Mouse (Mus musculus) hindbrain, postnatal 0 days (tissue): ENCODE measurements at regions not wholly inside any gene's neighbourhood (a gene's known extent, or its start where the extent isn't known, plus 50 kb on each side); places are given as distances from the start of the nearest gene placed in this dataset.
A peak's percentile ranks its signal among the peaks of the same experiment; 100 is the strongest.

Experiments
- ATAC-seq: fragments of 200-750 bp; cut with Nextera tagmentation; 2 replicates; pipeline ENCODE4 v1.8.0; 2017; ENCODE audit warnings: mild to moderate bottlenecking, moderate TSS enrichment, moderate library complexity
- DNase-seq: peaks from one replicate; pipeline ENCODE4 v3.0.0-alpha.2; 2015; ENCODE audit warnings: low spot score
- H3K27ac ChIP-seq: fragments of 300-500 bp; sonication (generic); 2 replicates; pipeline ENCODE4 v1.5.1; 2014; ENCODE audit warnings: mild to moderate bottlenecking
- H3K27me3 ChIP-seq: fragments of 300-500 bp; sonication (generic); 2 replicates; pipeline ENCODE4 v1.6.1; 2014; ENCODE audit warnings: low read length, mixed read lengths; ENCODE audit not compliant: insufficient read depth
- H3K36me3 ChIP-seq: fragments of 300-500 bp; sonication (generic); 2 replicates; pipeline ENCODE4 v1.6.1; 2014; ENCODE audit warnings: low read length, mixed read lengths; ENCODE audit not compliant: insufficient read depth
- H3K4me1 ChIP-seq: fragments of 300-500 bp; sonication (generic); 2 replicates; pipeline ENCODE4 v1.6.1; 2014; ENCODE audit warnings: antibody characterized with exemption, low read length, mixed read lengths; ENCODE audit not compliant: insufficient read depth
- H3K4me2 ChIP-seq: fragments of 300-500 bp; sonication (generic); 2 replicates; pipeline ENCODE4 v1.6.1; 2014; ENCODE audit warnings: low read depth, mild to moderate bottlenecking, low read length, moderate library complexity, mixed read lengths
- H3K4me3 ChIP-seq: fragments of 300-500 bp; sonication (generic); 2 replicates; pipeline ENCODE4 v1.5.1; 2014; ENCODE audit warnings: low read length
- H3K9ac ChIP-seq: fragments of 300-500 bp; sonication (generic); replicated peaks from 2 replicates; pipeline ENCODE4 v1.6.1; 2014; ENCODE audit warnings: mild to moderate bottlenecking, low read length, moderate library complexity, mixed read lengths
- H3K9me3 ChIP-seq: fragments of 300-500 bp; sonication (generic); 2 replicates; pipeline ENCODE4 v1.6.1; 2016; ENCODE audit warnings: low read length, mixed read lengths
- CTCF ChIP-seq: IDR thresholded peaks from 2 replicates; pipeline ENCODE4 v1.5.1; 2016; ENCODE audit warnings: antibody characterized with exemption, control low read depth, low read depth

DNA sequence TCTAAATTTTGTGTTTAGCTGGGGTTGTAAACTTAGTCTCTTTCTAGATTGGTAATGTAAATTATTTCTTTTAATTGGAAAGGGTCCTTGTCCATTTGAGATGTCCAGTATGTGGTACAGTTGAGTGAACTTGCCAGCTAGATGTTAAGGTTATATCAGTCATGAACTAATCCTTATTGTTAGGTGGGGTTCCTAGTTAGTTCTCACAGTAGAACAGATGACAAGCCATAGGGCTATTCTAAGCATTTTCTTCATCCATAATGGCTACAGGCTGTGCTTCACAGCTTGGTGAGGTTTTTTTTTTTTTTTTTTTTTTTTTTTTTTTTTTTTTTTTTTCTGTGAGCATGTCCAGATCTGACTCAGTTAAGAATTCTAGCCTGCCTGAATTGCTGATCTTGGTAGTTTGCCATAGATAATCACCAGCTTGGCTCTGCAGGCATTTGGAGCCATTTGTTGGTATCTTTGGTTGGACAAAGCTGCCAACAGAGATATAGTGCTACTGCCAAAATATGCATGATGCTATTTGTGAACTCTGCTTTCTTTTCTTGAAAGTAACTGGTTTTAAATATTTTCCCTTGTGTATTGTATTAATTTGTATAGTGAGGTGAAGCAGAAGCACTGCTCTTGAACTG is 669.2 kb downstream of the 4931400O07Rik start:
- Histone ChIP-seq H3K27me3 (no peaks in the 10 kb centered on the region), H3K9ac (no peak overlapping the region), H3K4me3 (no peak overlapping the region), H3K4me2 (no peak overlapping the region), H3K9me3 (no peaks in the 10 kb centered on the region), H3K36me3 (no peaks in the 10 kb centered on the region), H3K4me1 (no peaks in the 10 kb centered on the region), H3K27ac (no peak overlapping the region)
- TF ChIP-seq CTCF = no peak
- no peak for ATAC-seq
- DNase-seq = peak; percentile 15
